ENCODE assay signal across 7 mouse cellular contexts in genomic region chr2:178326750-178327465, GRCm38 (mm10).
DNase-seq lines count a peak whose midpoint lies in the region; ATAC-seq and TF ChIP-seq lines count a peak whose summit lies in the region.

No protein-coding gene starts in this region.

- no peak for TF ChIP-seq CTCF in layer of hippocampus, adult 2 months (conservative IDR thresholded peaks at IDR 0.05)

- peak overlapping the region; percentile 71; the same call in 1 of the 2 replicates for H3K27ac ChIP-seq in layer of hippocampus, adult 2 months
- H3K27ac ChIP-seq in forebrain, embryonic 13.5 days: peak overlapping the region; percentile 86
- H3K27ac ChIP-seq in hindbrain, embryonic 11.5 days (ENCODE audit: low read depth, low read length): no peak overlapping the region
- peak overlapping the region; percentile 85 for H3K27ac ChIP-seq in midbrain, embryonic 15.5 days

- no peaks in the 10 kb centered on the region for H3K36me3 ChIP-seq in forebrain, embryonic 13.5 days (ENCODE audit: poor library complexity, severe bottlenecking)
- H3K36me3 ChIP-seq in hindbrain, embryonic 11.5 days (ENCODE audit: control insufficient read depth, insufficient read depth, low read length): no peaks in the 10 kb centered on the region
- H3K36me3 ChIP-seq in midbrain, embryonic 15.5 days (replicated peaks): no peaks in the 10 kb centered on the region

- H3K4me1 ChIP-seq in forebrain, embryonic 13.5 days: peaks cover 29% of the 10 kb centered on the region
- H3K4me1 ChIP-seq in hindbrain, embryonic 11.5 days (replicated peaks; ENCODE audit: control insufficient read depth, insufficient read depth, low read length): peaks cover 4% of the 10 kb centered on the region
- peaks cover 35% of the 10 kb centered on the region for H3K4me1 ChIP-seq in midbrain, embryonic 15.5 days

- H3K27me3 ChIP-seq in forebrain, embryonic 13.5 days: no peaks in the 10 kb centered on the region
- no peaks in the 10 kb centered on the region for H3K27me3 ChIP-seq in hindbrain, embryonic 11.5 days (ENCODE audit: control insufficient read depth, insufficient read depth, low read length)
- no peaks in the 10 kb centered on the region for H3K27me3 ChIP-seq in midbrain, embryonic 15.5 days (replicated peaks)

- no peak for DNase-seq in layer of hippocampus, adult 2 months (ENCODE audit: low spot score in 2 of 2)
- no peak for DNase-seq in layer of hippocampus, adult 18-20 months (ENCODE audit: low spot score in 2 of 2)
- no peak for DNase-seq in hindbrain, embryonic 11.5 days (ENCODE audit: low spot score)
- no peak for DNase-seq in layer of hippocampus, postnatal 25 days (ENCODE audit: extremely low spot score in 1 of 2, low spot score in 1 of 2)

- no peak overlapping the region for H3K4me3 ChIP-seq in layer of hippocampus, adult 2 months
- H3K4me3 ChIP-seq in forebrain, embryonic 13.5 days: 0 out of 2 replicates have a peak overlapping the region, but pooled peaks have one; percentile 23
- no peak overlapping the region for H3K4me3 ChIP-seq in hindbrain, embryonic 11.5 days (ENCODE audit: low read depth, low read length)
- peak overlapping the region; percentile 34; the same call in 1 of the 2 replicates for H3K4me3 ChIP-seq in midbrain, embryonic 15.5 days

- H3K4me2 ChIP-seq in forebrain, embryonic 13.5 days: peak overlapping the region; percentile 54
- H3K4me2 ChIP-seq in hindbrain, embryonic 11.5 days (replicated peaks; ENCODE audit: low read depth, low read length): no peak overlapping the region
- H3K4me2 ChIP-seq in midbrain, embryonic 15.5 days: peak overlapping the region; percentile 51

- no peaks in the 10 kb centered on the region for H3K9me3 ChIP-seq in forebrain, embryonic 13.5 days (replicated peaks)
- H3K9me3 ChIP-seq in hindbrain, embryonic 11.5 days (ENCODE audit: control insufficient read depth, low read length): no peaks in the 10 kb centered on the region
- no peaks in the 10 kb centered on the region for H3K9me3 ChIP-seq in midbrain, embryonic 15.5 days

- H3K9ac ChIP-seq in forebrain, embryonic 13.5 days: peak overlapping the region; percentile 41; the same call in 1 of the 2 replicates
- no peak overlapping the region for H3K9ac ChIP-seq in hindbrain, embryonic 11.5 days (ENCODE audit: low read depth, low read length)
- H3K9ac ChIP-seq in midbrain, embryonic 15.5 days: peak overlapping the region; percentile 14; the same call in 1 of the 2 replicates

- WGBS in forebrain, embryonic 13.5 days: 16% methylated on average over 5 of the region's 5 CpGs
- WGBS in hindbrain, embryonic 11.5 days: 36% methylated on average over 5 of the region's 5 CpGs
- WGBS in midbrain, embryonic 15.5 days: 30% methylated on average over 5 of the region's 5 CpGs

- no peak; the same call in 1 of the 2 replicates for ATAC-seq in forebrain, embryonic 13.5 days
- ATAC-seq in hindbrain, embryonic 11.5 days (ENCODE audit: low FRiP score): peak; percentile 45; the same call in 1 of the 2 replicates
- ATAC-seq in midbrain, embryonic 15.5 days (replicated peaks): peak; percentile 26
- ATAC-seq in monocyte, adult 5-6 weeks (replicated peaks; ENCODE audit: insufficient number of reproducible peaks, low FRiP score, low TSS enrichment, poor library complexity, severe bottlenecking): no peak

Comparison
In these comparisons a context has a peak if more than half of its experiments do, and no peak if none do; other contexts are left out.
1. H3K4me3 ChIP-seq: peak in forebrain, embryonic 13.5 days (single experiment) and midbrain, embryonic 15.5 days (single experiment); none in layer of hippocampus, adult 2 months (single experiment) and hindbrain, embryonic 11.5 days (single experiment).
2. ATAC-seq: peak in hindbrain, embryonic 11.5 days (single experiment) and midbrain, embryonic 15.5 days (single experiment); none in forebrain, embryonic 13.5 days (single experiment) and monocyte, adult 5-6 weeks (single experiment).